Mouse (Mus musculus): Measurements from ENCODE around the gene Gimap4.

DNA sequence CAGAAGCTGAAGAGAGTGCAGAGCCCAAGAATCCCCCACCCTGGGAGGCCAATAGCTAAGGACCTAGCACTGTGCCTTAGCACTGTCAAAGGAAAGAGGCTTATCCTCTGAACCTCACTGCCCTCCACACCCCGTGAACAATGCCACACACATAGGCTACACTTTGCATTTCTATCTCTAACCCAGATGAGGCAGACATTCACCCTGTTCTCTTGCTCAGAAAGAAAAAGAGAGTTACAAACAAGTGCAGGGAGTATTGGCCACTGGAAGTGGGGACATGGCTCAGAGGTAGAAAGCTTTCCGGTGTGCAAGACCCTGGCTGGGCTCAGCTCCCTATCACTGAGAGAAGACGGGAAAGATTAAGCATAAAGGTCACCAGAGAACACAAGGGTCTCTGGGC lies 21.8 kb downstream of the Gimap4 start:
- TF ChIP-seq ELF1 (IDR thresholded peaks at IDR 0.05; ENCODE audit: low read depth, low read length) (no peak), MYB (IDR thresholded peaks at IDR 0.05; ENCODE audit: low read depth, low read length) (no peak), CTCF (IDR thresholded peaks at IDR 0.05 in 2 of 3, conservative IDR thresholded peaks at IDR 0.05 in 1 of 3; ENCODE audit: control insufficient read depth in 1 of 3, insufficient read depth in 1 of 3, low read depth in 2 of 3, low read length in 3 of 3, poor library complexity in 1 of 3, severe bottlenecking in 1 of 3) (no peak), GATA1 (IDR thresholded peaks at IDR 0.05; ENCODE audit: low read depth, low read length) (no peak), SMC3 (IDR thresholded peaks at IDR 0.05; ENCODE audit: low read depth, low read length) (no peak), RAD21 (IDR thresholded peaks at IDR 0.05; ENCODE audit: low read depth, low read length) (no peak)

Measured in MEL (cell line).